Mouse (Mus musculus) kidney, embryonic 15.5 days (tissue): ENCODE results near the gene Dab2ip. TPM values are rescaled to one million over a fixed set of nuclear protein-coding genes. Genes with fewer than 3 reads are reported as not detected.
A peak's percentile ranks its signal among the peaks of the same experiment; 100 is the strongest.

Source experiments
- ATAC-seq: fragments of 200-750 bp; cut with Nextera tagmentation; replicated peaks from 2 replicates; pipeline ENCODE4 v1.8.0; 2017; ENCODE audit warnings: moderate TSS enrichment; ENCODE audit not compliant: low FRiP score
- H3K27ac ChIP-seq: fragments of 300-500 bp; sonication (generic); 2 replicates; pipeline ENCODE4 v1.5.1; 2015; ENCODE audit warnings: mild to moderate bottlenecking, inconsistent platforms
- H3K27me3 ChIP-seq: fragments of 300-500 bp; sonication (generic); 2 replicates; pipeline ENCODE4 v1.6.1; 2015; ENCODE audit warnings: inconsistent platforms
- H3K36me3 ChIP-seq: fragments of 300-500 bp; sonication (generic); 2 replicates; pipeline ENCODE4 v1.6.1; 2015; ENCODE audit warnings: inconsistent platforms
- H3K4me1 ChIP-seq: fragments of 300-500 bp; sonication (generic); 2 replicates; pipeline ENCODE4 v1.6.1; 2015; ENCODE audit warnings: inconsistent platforms
- H3K4me2 ChIP-seq: fragments of 300-500 bp; sonication (generic); 2 replicates; pipeline ENCODE4 v1.6.1; 2015; ENCODE audit warnings: moderate library complexity, mild to moderate bottlenecking, inconsistent platforms
- H3K4me3 ChIP-seq: fragments of 300-500 bp; sonication (generic); replicated peaks from 2 replicates; pipeline ENCODE4 v1.5.1; 2015; ENCODE audit warnings: mild to moderate bottlenecking, inconsistent platforms
- H3K9ac ChIP-seq: fragments of 300-500 bp; sonication (generic); 2 replicates; pipeline ENCODE4 v1.6.1; 2015; ENCODE audit warnings: mild to moderate bottlenecking, inconsistent platforms
- H3K9me3 ChIP-seq: fragments of 300-500 bp; sonication (generic); replicated peaks from 2 replicates; pipeline ENCODE4 v1.6.1; 2016; ENCODE audit warnings: inconsistent platforms
- WGBS: fragments of 180-500 bp; shearing (Covaris S2); methylation state at CpG from one replicate; pipeline ENCODE4 v1.1.7; 2015; ENCODE audit warnings: mixed read lengths; 5-methylcytosine and 5-hydroxymethylcytosine counted together
- polyA plus RNA-seq: library from polyadenylated mRNA; unstranded; fragments of >200 nt; fragmentation: Nextera tagmentation; extraction: Ambion mirVana; gene quantifications from 2 replicates; pipeline ENCODE4 v1.2.1, GENCODE M21; 2015

Gene Dab2ip
- polyA plus RNA-seq, 1 experiment from 2014 or later: 37.5 TPM

DNA sequence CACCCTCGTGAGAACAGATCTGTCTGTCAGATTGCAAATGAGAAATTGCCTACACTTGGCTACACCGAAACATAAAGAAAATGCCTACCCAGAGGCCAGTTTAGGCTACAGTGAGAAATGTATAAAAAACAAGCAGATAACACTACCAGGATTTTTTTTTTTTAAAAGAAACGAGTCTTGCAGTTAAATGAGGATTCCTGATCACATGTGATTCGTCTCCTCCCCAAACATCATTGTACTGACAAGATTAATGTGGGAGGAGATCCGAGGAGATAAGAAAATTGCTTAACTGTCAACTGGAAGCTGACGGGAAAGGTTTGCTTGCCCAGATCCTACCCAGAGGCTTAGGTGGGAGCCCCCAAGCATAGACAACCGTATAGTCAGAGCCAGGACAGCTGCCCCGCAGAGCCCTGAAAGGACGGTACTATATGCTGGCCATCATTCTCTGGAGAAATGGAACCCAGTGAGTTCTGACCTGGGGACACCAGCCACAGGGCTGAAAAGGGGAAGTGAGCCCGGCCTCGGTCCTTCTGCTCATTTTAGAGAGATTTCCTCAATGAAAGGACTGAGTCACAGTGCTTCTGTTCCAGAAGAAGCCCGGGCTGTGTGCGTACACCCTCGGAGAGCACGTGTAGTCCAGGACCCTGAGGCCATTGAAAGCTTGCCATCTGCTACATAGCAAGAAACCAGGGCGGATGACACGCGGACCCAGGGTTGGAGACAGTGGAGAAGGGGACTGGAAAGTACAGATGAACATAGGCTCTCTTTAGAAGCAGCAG lies 173.8 kb downstream of the Dab2ip start:
- H3K4me1 ChIP-seq: peaks cover 45% of the 10 kb centered on the region
- WGBS: 57% methylated on average over 18 of the region's 18 CpGs
- no peak overlapping the region for H3K4me3 ChIP-seq
- H3K27me3 ChIP-seq: no peaks in the 10 kb centered on the region
- no peaks in the 10 kb centered on the region for H3K9me3 ChIP-seq
- no peak overlapping the region for H3K4me2 ChIP-seq
- no peak overlapping the region for H3K9ac ChIP-seq
- ATAC-seq: no peak
- H3K36me3 ChIP-seq: peaks cover 32% of the 10 kb centered on the region
- H3K27ac ChIP-seq: peak overlapping the region; percentile 29; the same call in 1 of the 2 replicates

GRCm38 (mm10) chr2:35735001-35735400 lies 176.9 kb downstream of the Dab2ip start:
- Histone ChIP-seq H3K27me3 (no peaks in the 10 kb centered on the region), H3K9me3 (no peaks in the 10 kb centered on the region), H3K4me1 (peaks cover 41% of the 10 kb centered on the region), H3K9ac (no peak overlapping the region), H3K36me3 (peaks cover 9% of the 10 kb centered on the region), H3K27ac (no peak overlapping the region), H3K4me3 (no peak overlapping the region), H3K4me2 (no peak overlapping the region)
- ATAC-seq: no peak
- 98% methylated on average over 2 of the region's 2 CpGs for WGBS

DNA sequence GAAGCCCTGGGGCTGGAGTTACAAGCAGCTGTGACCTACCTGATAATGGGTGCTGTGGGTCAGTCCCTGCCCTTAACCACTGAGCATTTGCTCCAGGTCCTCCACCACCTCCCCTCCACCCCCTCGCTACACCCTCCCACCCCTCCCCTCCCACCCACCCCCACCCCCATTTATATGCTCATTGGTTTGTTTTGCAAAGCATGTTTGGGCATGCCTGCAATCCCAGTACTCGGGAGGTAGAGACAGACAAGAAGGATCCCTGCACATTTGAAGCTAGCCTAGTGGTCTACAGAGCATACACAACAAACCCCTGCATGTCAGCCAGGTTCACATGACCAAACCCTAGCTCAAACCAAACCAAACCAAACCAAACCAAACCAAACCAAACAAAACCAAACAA lies 178.0 kb downstream of the Dab2ip start:
- Histone ChIP-seq H3K27me3 (no peaks in the 10 kb centered on the region), H3K27ac (no peak overlapping the region), H3K9ac (no peak overlapping the region), H3K4me1 (peaks cover 36% of the 10 kb centered on the region), H3K9me3 (no peaks in the 10 kb centered on the region), H3K4me3 (no peak overlapping the region), H3K36me3 (peaks cover 5% of the 10 kb centered on the region), H3K4me2 (no peak overlapping the region)
- 84% methylated on average over 2 of the region's 2 CpGs for WGBS
- no peak for ATAC-seq

DNA sequence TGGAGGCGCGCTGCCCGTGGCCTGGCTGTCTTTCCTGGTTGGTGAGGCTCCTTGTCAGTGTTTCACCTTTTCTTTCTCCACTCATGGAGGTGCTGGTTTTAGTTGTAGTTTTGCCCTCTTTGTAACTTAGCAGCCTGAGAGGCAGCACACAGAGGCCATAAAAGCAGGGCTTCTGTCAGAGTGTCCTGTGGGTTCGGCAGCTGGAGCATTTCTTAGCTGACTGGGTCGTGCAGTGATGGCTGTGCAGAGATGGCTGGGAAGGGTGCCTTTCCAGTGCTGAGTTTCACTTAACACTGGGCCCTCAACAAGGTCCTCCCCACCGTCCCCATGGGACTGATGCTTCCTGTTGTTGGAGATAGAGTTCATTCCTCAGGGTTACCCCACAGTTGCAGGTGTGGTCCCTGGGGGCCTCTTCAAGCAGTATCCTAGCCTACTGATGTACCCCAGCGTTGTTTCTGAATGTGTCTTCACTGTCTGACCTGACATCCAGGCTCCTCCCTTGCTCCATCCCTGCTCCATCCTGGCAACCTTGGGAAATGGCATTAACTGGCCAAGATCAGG lies 179.5 kb downstream of the Dab2ip start:
- no peak overlapping the region for H3K4me3 ChIP-seq
- H3K9me3 ChIP-seq: no peaks in the 10 kb centered on the region
- no peak overlapping the region for H3K9ac ChIP-seq
- H3K27ac ChIP-seq: peak overlapping the region; percentile 52
- peak; percentile 59 for ATAC-seq
- H3K27me3 ChIP-seq: no peaks in the 10 kb centered on the region
- H3K4me1 ChIP-seq: peaks cover 24% of the 10 kb centered on the region
- H3K36me3 ChIP-seq: peaks cover 3% of the 10 kb centered on the region; the same call in 1 of the 2 replicates
- no peak overlapping the region for H3K4me2 ChIP-seq
- WGBS: 55% methylated on average over 7 of the region's 7 CpGs

- peak overlapping the region; percentile 38 for H3K4me2 ChIP-seq
Observed at GRCm38 (mm10) chr2:35739669-35740254, 181.7 kb downstream of the Dab2ip start.

DNA sequence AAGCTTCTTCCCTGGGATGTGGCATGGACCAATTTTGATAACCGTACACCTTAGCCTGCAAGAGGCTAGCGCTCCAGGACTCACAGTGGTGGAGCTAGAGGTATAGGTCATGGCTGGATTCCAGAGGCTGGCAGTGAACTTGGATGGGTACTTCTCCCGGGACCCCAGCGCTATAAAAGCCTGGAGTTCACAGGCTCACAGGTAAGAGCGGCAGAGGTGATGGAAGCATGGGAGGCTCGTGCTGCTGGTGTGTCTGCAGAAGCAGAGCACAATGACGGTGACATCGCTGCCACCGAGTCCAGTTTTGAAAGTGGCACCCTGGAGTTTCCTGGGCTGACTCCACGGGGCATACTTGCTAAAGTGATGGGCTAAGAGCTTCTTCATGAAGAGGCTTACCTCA lies 187.8 kb downstream of the Dab2ip start:
- H3K9ac ChIP-seq: no peak overlapping the region
- no peaks in the 10 kb centered on the region for H3K9me3 ChIP-seq
- peaks cover 4% of the 10 kb centered on the region for H3K4me1 ChIP-seq
- H3K4me3 ChIP-seq: no peak overlapping the region
- no peaks in the 10 kb centered on the region for H3K36me3 ChIP-seq
- H3K4me2 ChIP-seq: no peak overlapping the region
- no peaks in the 10 kb centered on the region for H3K27me3 ChIP-seq
- ATAC-seq: no peak
- no peak overlapping the region for H3K27ac ChIP-seq
- WGBS: 91% methylated on average over 10 of the region's 10 CpGs

More at GRCm38 (mm10) chr2:35739669-35740254, 181.7 kb downstream of the Dab2ip start:
- WGBS: 19% methylated on average over 13 of the region's 13 CpGs
- H3K27ac ChIP-seq: peak overlapping the region; percentile 47; the same call in 1 of the 2 replicates
- no peaks in the 10 kb centered on the region for H3K9me3 ChIP-seq
- H3K4me1 ChIP-seq: peaks cover 24% of the 10 kb centered on the region
- H3K9ac ChIP-seq: no peak overlapping the region
- 0 out of 2 replicates have a peak, but pooled peaks have one; percentile 24 for ATAC-seq
- H3K4me3 ChIP-seq: no peak overlapping the region
- H3K27me3 ChIP-seq: no peaks in the 10 kb centered on the region
- no peaks in the 10 kb centered on the region for H3K36me3 ChIP-seq

DNA sequence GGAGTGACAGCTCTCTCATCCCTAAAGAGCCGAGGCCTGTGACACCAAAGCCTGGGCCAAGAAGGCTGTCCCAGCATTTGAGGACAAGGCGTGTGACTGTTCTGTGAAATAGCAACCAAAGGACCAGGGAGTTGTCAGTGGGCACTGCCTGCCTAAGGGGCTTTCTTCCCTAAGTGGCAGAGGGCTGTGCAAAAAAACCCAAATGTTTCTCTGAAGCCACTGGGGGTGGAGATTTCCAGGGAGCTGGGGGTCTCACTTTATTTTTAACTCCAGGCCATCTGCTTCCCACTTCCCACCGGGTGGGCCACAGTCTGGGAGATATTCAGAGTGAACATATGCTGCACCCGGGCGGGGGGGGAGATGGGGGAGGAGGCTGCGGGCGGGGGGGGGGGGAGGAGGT lies 188.6 kb downstream of the Dab2ip start:
- Histone ChIP-seq H3K4me3 (no peak overlapping the region), H3K27ac (no peak overlapping the region), H3K4me1 (peaks cover 10% of the 10 kb centered on the region), H3K9ac (no peak overlapping the region), H3K4me2 (no peak overlapping the region), H3K36me3 (no peaks in the 10 kb centered on the region), H3K27me3 (no peaks in the 10 kb centered on the region), H3K9me3 (no peaks in the 10 kb centered on the region)
- 27% methylated on average over 6 of the region's 7 CpGs for WGBS
- no peak for ATAC-seq

GRCm38 (mm10) chr2:35747371-35748035 lies 189.4 kb downstream of the Dab2ip start:
- 69% methylated on average over 12 of the region's 12 CpGs for WGBS
- Histone ChIP-seq H3K27me3 (no peaks in the 10 kb centered on the region), H3K36me3 (no peaks in the 10 kb centered on the region), H3K9ac (no peak overlapping the region), H3K4me1 (peaks cover 10% of the 10 kb centered on the region), H3K27ac (no peak overlapping the region), H3K4me2 (no peak overlapping the region), H3K4me3 (no peak overlapping the region), H3K9me3 (no peaks in the 10 kb centered on the region)
- ATAC-seq: no peak

DNA sequence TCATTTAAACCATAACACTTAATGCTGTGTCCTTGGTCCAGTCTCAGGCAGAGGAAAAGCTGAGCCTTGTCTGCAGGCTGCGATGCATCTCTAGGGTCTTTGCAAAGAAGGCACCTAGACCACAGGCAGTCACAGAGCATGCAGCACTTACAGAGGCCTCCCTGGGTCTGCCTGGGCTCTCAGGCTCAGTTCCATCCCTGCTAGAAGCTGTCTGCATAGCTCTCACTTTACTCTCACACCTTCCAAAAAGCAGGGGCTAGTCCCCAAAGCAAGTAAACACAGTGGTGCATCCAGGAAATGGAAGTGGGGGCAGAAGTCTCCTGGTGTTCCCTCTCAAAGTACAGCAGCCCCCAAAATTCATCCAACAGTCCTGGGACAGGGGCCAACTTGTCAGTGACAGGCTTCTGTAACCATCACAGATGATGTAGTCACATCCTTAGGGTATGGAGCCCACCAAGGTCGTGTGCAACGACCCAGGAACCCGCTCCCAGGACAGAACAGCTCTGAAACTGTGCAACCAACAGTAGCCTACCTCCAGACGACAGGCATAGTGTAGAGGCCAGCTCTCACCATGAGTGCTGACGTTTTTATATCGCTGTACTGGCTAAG lies 192.6 kb downstream of the Dab2ip start:
- Histone ChIP-seq H3K4me1 (peaks cover 10% of the 10 kb centered on the region), H3K9me3 (no peaks in the 10 kb centered on the region), H3K4me2 (no peak overlapping the region), H3K4me3 (no peak overlapping the region), H3K27ac (no peak overlapping the region), H3K36me3 (no peaks in the 10 kb centered on the region), H3K9ac (no peak overlapping the region), H3K27me3 (no peaks in the 10 kb centered on the region)
- no peak for ATAC-seq
- WGBS: 39% methylated on average over 7 of the region's 7 CpGs

GRCm38 (mm10) chr2:35751781-35752505 lies 193.9 kb downstream of the Dab2ip start:
- Histone ChIP-seq H3K9me3 (no peaks in the 10 kb centered on the region), H3K4me3 (no peak overlapping the region), H3K27me3 (no peaks in the 10 kb centered on the region), H3K4me2 (no peak overlapping the region), H3K27ac (no peak overlapping the region), H3K36me3 (no peaks in the 10 kb centered on the region), H3K4me1 (peaks cover 10% of the 10 kb centered on the region), H3K9ac (no peak overlapping the region)
- ATAC-seq: no peak
- WGBS: 79% methylated on average over 18 of the region's 18 CpGs

- no peak for ATAC-seq
Observed at GRCm38 (mm10) chr2:35756467-35756866, 198.4 kb downstream of the Dab2ip start.

More at GRCm38 (mm10) chr2:35756467-35756866, 198.4 kb downstream of the Dab2ip start:
- Histone ChIP-seq H3K4me1 (no peaks in the 10 kb centered on the region; the same call in 1 of the 2 replicates), H3K27me3 (no peaks in the 10 kb centered on the region), H3K27ac (no peak overlapping the region), H3K9ac (no peak overlapping the region), H3K4me3 (no peak overlapping the region), H3K9me3 (no peaks in the 10 kb centered on the region), H3K36me3 (no peaks in the 10 kb centered on the region), H3K4me2 (no peak overlapping the region)
- 43% methylated on average over 7 of the region's 7 CpGs for WGBS
